Mouse (Mus musculus): Measurements from ENCODE around the gene Grm7. TPM values are rescaled to one million over a fixed set of nuclear protein-coding genes. Genes with fewer than 3 reads are reported as not detected.

The Grm7 gene
- 0.69 and 0.91 TPM in 2 replicates for polyA plus RNA-seq (2012; rRNA removed)

DNA sequence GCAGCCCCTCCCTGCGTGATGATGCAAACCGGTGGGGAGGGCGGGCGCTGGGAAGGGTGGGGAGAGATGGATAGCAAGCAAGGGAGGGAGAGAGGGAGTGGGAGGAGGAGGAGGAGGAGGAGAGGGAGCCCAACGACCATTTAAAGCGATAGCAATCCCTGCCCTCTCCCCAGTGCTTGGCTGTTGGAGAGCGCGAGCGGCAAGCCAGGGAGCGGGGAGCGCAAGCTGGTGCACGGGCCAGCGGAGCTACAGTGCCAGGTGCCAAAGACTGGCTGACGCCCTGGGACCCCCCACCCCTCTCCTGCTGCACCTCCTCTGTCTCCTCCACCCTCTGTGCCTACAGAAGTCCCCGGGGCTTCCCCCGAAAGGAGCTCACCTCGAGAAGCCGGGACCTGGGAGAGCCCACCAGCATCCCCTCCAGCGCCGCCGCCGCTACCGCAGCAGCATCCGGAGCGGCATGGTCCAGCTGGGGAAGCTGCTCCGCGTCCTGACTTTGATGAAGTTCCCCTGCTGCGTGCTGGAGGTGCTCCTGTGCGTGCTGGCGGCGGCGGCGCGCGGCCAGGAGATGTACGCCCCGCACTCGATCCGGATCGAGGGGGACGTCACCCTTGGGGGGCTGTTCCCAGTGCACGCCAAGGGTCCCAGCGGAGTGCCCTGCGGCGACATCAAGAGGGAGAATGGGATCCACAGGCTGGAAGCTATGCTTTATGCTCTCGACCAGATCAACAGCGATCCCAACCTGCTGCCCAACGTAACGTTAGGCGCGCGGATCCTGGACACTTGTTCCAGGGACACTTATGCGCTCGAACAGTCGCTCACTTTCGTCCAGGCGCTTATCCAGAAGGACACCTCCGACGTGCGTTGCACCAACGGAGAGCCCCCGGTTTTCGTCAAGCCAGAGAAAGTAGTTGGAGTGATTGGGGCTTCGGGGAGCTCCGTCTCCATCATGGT lies at the start of gene Grm7:
Gene Grm7 (plus strand): TSS at position 171 of the 951 bp plus-strand sequence.
- H3K36me3 ChIP-seq (ENCODE audit: control insufficient read depth, insufficient read depth, low read length), result no peaks in the 10 kb centered on the region
- H3K4me1 ChIP-seq (ENCODE audit: control insufficient read depth, insufficient read depth, low read length), result no peaks in the 10 kb centered on the region
- DNase-seq, result no peak
- no peaks in the 10 kb centered on the region; the same call in 1 of the 2 replicates for H3K27me3 ChIP-seq (replicated peaks; ENCODE audit: control insufficient read depth, insufficient read depth, low read length)
- TF ChIP-seq CTCF (conservative IDR thresholded peaks at IDR 0.05; ENCODE audit: insufficient read depth, insufficient read length, low read depth, low read length), result no peak
- TF ChIP-seq POLR2A (IDR thresholded peaks at IDR 0.05; ENCODE audit: low read depth, low read length), result no peak
- peak within 1 kb of the TSS; percentile 44 for H3K4me3 ChIP-seq (ENCODE audit: insufficient read depth, low read depth, low read length)
- 2% methylated on average over 64 of the region's 65 CpGs for WGBS
- no peak within 1 kb of the TSS for H3K27ac ChIP-seq (ENCODE audit: insufficient read depth, low read depth, low read length)

- WGBS, result 2% methylated on average over 7 of the region's 7 CpGs
- no peak overlapping the region for H3K4me3 ChIP-seq (ENCODE audit: insufficient read depth, low read depth, low read length)
- no peaks in the 10 kb centered on the region; the same call in 1 of the 2 replicates for H3K27me3 ChIP-seq (replicated peaks; ENCODE audit: control insufficient read depth, insufficient read depth, low read length)
Measured at GRCm38 (mm10) chr6:110645041-110645410, 355 bp upstream of the Grm7 start.

DNA sequence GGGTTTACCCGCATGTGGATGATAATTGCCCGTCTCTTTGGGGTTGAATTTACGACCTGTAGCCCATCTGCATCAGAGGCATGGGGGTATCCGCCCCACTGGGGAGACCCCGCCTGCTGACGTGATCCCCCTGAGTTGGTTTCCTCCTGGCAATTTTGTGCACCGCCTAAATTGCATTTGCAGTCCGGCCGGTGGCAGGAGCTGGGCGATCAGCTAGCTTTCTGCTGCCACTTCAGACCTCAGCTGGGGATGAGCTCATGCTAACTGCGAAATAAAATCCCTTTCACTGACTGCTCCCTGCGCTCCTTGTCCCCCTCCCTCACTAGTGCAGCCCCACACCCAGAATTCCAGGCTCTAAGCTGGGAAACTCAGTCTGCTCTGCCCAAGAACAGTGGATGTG lies 1.5 kb downstream of the Grm7 start:
- 1% methylated on average over 12 of the region's 12 CpGs for WGBS
- TF ChIP-seq POLR2A (IDR thresholded peaks at IDR 0.05; ENCODE audit: low read depth, low read length), result no peak
- TF ChIP-seq CTCF (conservative IDR thresholded peaks at IDR 0.05; ENCODE audit: insufficient read depth, insufficient read length, low read depth, low read length), result no peak

More at GRCm38 (mm10) chr6:110645041-110645410, 355 bp upstream of the Grm7 start:
- Histone ChIP-seq H3K27ac (ENCODE audit: insufficient read depth, low read depth, low read length) (no peak overlapping the region), H3K4me1 (ENCODE audit: control insufficient read depth, insufficient read depth, low read length) (no peaks in the 10 kb centered on the region), H3K36me3 (ENCODE audit: control insufficient read depth, insufficient read depth, low read length) (no peaks in the 10 kb centered on the region)
- no peak for DNase-seq
- TF ChIP-seq CTCF (conservative IDR thresholded peaks at IDR 0.05; ENCODE audit: insufficient read depth, insufficient read length, low read depth, low read length) (no peak), POLR2A (IDR thresholded peaks at IDR 0.05; ENCODE audit: low read depth, low read length) (no peak)

GRCm38 (mm10) chr6:110649227-110649626 lies 3.8 kb downstream of the Grm7 start:
- Histone ChIP-seq H3K4me1 (ENCODE audit: control insufficient read depth, insufficient read depth, low read length) (no peaks in the 10 kb centered on the region), H3K4me3 (ENCODE audit: insufficient read depth, low read depth, low read length) (no peak overlapping the region), H3K27me3 (replicated peaks; ENCODE audit: control insufficient read depth, insufficient read depth, low read length) (no peaks in the 10 kb centered on the region; the same call in 1 of the 2 replicates), H3K36me3 (ENCODE audit: control insufficient read depth, insufficient read depth, low read length) (no peaks in the 10 kb centered on the region), H3K27ac (ENCODE audit: insufficient read depth, low read depth, low read length) (no peak overlapping the region)
- 43% methylated on average over 1 of the region's 1 CpGs for WGBS
- no peak for TF ChIP-seq CTCF (conservative IDR thresholded peaks at IDR 0.05; ENCODE audit: insufficient read depth, insufficient read length, low read depth, low read length)
- no peak for TF ChIP-seq POLR2A (IDR thresholded peaks at IDR 0.05; ENCODE audit: low read depth, low read length)
- no peak for DNase-seq

More for the DNA sequence above, 1.5 kb downstream of the Grm7 start:
- no peak for DNase-seq
- no peak overlapping the region for H3K4me3 ChIP-seq (ENCODE audit: insufficient read depth, low read depth, low read length)
- no peaks in the 10 kb centered on the region; the same call in 1 of the 2 replicates for H3K27me3 ChIP-seq (replicated peaks; ENCODE audit: control insufficient read depth, insufficient read depth, low read length)
- H3K27ac ChIP-seq (ENCODE audit: insufficient read depth, low read depth, low read length), result no peak overlapping the region
- no peaks in the 10 kb centered on the region for H3K4me1 ChIP-seq (ENCODE audit: control insufficient read depth, insufficient read depth, low read length)
- H3K36me3 ChIP-seq (ENCODE audit: control insufficient read depth, insufficient read depth, low read length), result no peaks in the 10 kb centered on the region

GRCm38 (mm10) chr6:110653361-110654001 lies 8.1 kb downstream of the Grm7 start:
- no peak overlapping the region for H3K4me3 ChIP-seq (ENCODE audit: insufficient read depth, low read depth, low read length)
- no peak overlapping the region for H3K27ac ChIP-seq (ENCODE audit: insufficient read depth, low read depth, low read length)
- 81% methylated on average over 5 of the region's 5 CpGs for WGBS
- H3K27me3 ChIP-seq (replicated peaks; ENCODE audit: control insufficient read depth, insufficient read depth, low read length), result no peaks in the 10 kb centered on the region
- no peak for TF ChIP-seq CTCF (conservative IDR thresholded peaks at IDR 0.05; ENCODE audit: insufficient read depth, insufficient read length, low read depth, low read length)
- DNase-seq, result no peak
- no peaks in the 10 kb centered on the region for H3K36me3 ChIP-seq (ENCODE audit: control insufficient read depth, insufficient read depth, low read length)
- no peaks in the 10 kb centered on the region for H3K4me1 ChIP-seq (ENCODE audit: control insufficient read depth, insufficient read depth, low read length)

DNA sequence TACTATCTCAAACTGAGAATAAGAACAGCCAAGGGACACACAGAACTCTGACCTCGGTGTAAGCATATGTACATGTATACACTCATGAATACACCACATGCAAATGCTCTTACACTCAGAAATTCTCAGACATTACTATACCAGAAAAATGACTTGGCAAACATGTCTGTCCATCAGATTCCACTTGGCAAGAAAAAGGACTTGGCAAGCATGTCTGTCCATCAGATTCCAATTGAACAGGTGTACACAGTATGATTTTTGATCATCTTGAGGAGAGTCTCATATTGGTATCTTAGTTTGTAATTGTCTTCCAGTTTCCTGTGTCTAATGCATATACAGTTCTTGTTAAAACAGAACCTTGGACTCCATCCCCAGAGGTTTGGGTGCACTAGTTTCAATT lies 19.1 kb downstream of the Grm7 start:
- DNase-seq, result no peak
- 90% methylated on average over 1 of the region's 1 CpGs for WGBS
- H3K4me1 ChIP-seq (ENCODE audit: control insufficient read depth, insufficient read depth, low read length), result no peaks in the 10 kb centered on the region
- H3K4me3 ChIP-seq (ENCODE audit: insufficient read depth, low read depth, low read length), result no peak overlapping the region
- H3K27ac ChIP-seq (ENCODE audit: insufficient read depth, low read depth, low read length), result no peak overlapping the region
- TF ChIP-seq CTCF (conservative IDR thresholded peaks at IDR 0.05; ENCODE audit: insufficient read depth, insufficient read length, low read depth, low read length), result no peak
- TF ChIP-seq POLR2A (IDR thresholded peaks at IDR 0.05; ENCODE audit: low read depth, low read length), result no peak
- H3K36me3 ChIP-seq (ENCODE audit: control insufficient read depth, insufficient read depth, low read length), result no peaks in the 10 kb centered on the region
- no peaks in the 10 kb centered on the region for H3K27me3 ChIP-seq (replicated peaks; ENCODE audit: control insufficient read depth, insufficient read depth, low read length)

- H3K4me1 ChIP-seq (ENCODE audit: control insufficient read depth, insufficient read depth, low read length), result no peaks in the 10 kb centered on the region
- DNase-seq, result no peak
- H3K4me3 ChIP-seq (ENCODE audit: insufficient read depth, low read depth, low read length), result no peak overlapping the region
- H3K36me3 ChIP-seq (ENCODE audit: control insufficient read depth, insufficient read depth, low read length), result no peaks in the 10 kb centered on the region
- H3K27ac ChIP-seq (ENCODE audit: insufficient read depth, low read depth, low read length), result no peak overlapping the region
- no peaks in the 10 kb centered on the region for H3K27me3 ChIP-seq (replicated peaks; ENCODE audit: control insufficient read depth, insufficient read depth, low read length)
- TF ChIP-seq CTCF (conservative IDR thresholded peaks at IDR 0.05; ENCODE audit: insufficient read depth, insufficient read length, low read depth, low read length) (no peak), POLR2A (IDR thresholded peaks at IDR 0.05; ENCODE audit: low read depth, low read length) (no peak)
- WGBS, result 68% methylated on average over 5 of the region's 5 CpGs
Measured at GRCm38 (mm10) chr6:110668447-110668846, 23.1 kb downstream of the Grm7 start.
